Mouse (Mus musculus): ENCODE results near the gene Gm7735. TPM values are rescaled to one million over a fixed set of nuclear protein-coding genes. Genes with fewer than 3 reads are reported as not detected.

Gm7735 gene
- polyA plus RNA-seq (2012; rRNA removed) = not detected in 2 replicates

GRCm38 (mm10) chr16:89169190-89169589 is at the start of gene Gm7735:
Gene Gm7735 (plus strand): TSS chr16:89169490.

GRCm38 (mm10) chr16:89140551-89140950 is 28.7 kb upstream of the Gm7735 start, which contains the start of gene Gm6358:
Gene Gm6358 (plus strand): TSS chr16:89140851.

GRCm38 (mm10) chr16:89150786-89151185 is 18.5 kb upstream of the Gm7735 start, which contains the start of gene Gm10061:
Gene Gm10061 (plus strand): TSS chr16:89151086.

GRCm38 (mm10) chr16:89157652-89158051 is 11.6 kb upstream of the Gm7735 start, which contains the start of gene Gm9789:
Gene Gm9789 (plus strand): TSS chr16:89157952.

GRCm38 (mm10) chr16:89174435-89174834 is 5.1 kb downstream of the Gm7735 start, which contains the start of gene 1110057P08Rik:
Gene 1110057P08Rik (plus strand): TSS chr16:89174735.

GRCm38 (mm10) chr16:89205561-89205960 is 36.3 kb downstream of the Gm7735 start, which contains the start of gene Krtap20-2:
Gene Krtap20-2 (plus strand): TSS chr16:89205861.

Other genes with a start within 250 kb of the Gm7735 start
- not detected in 2 replicates for gene Krtap19-9b, start 237.2 kb upstream of the Gm7735 start, polyA plus RNA-seq (2012; rRNA removed)
- gene Krtap16-3, start 206.6 kb upstream of the Gm7735 start, polyA plus RNA-seq (2012; rRNA removed) = not detected in 2 replicates
- gene Krtap22-2, start 158.7 kb upstream of the Gm7735 start, polyA plus RNA-seq (2012; rRNA removed) = not detected in 2 replicates
- not detected in 2 replicates for gene Gm10229, start 154.2 kb upstream of the Gm7735 start, polyA plus RNA-seq (2012; rRNA removed)
- gene Krtap6-1, start 137.8 kb upstream of the Gm7735 start, polyA plus RNA-seq (2012; rRNA removed) = not detected in 2 replicates
- not detected in 2 replicates for gene Gm10228, start 128.0 kb upstream of the Gm7735 start, polyA plus RNA-seq (2012; rRNA removed)
- gene Krtap6-5, start 121.6 kb upstream of the Gm7735 start, polyA plus RNA-seq (2012; rRNA removed) = not detected in 2 replicates
- gene 1110025L11Rik, start 105.5 kb upstream of the Gm7735 start, polyA plus RNA-seq (2012; rRNA removed) = not detected in 2 replicates
- not detected in 2 replicates for gene Krtap6-3, start 85.5 kb upstream of the Gm7735 start, polyA plus RNA-seq (2012; rRNA removed)
- gene Gm6358, start 28.6 kb upstream of the Gm7735 start, polyA plus RNA-seq (2012; rRNA removed) = not detected in 2 replicates
- gene Gm10061, start 18.4 kb upstream of the Gm7735 start, polyA plus RNA-seq (2012; rRNA removed) = not detected in 2 replicates
- not detected in 2 replicates for gene Gm9789, start 11.5 kb upstream of the Gm7735 start, polyA plus RNA-seq (2012; rRNA removed)
- not detected in 2 replicates for gene 1110057P08Rik, start 5.2 kb downstream of the Gm7735 start, polyA plus RNA-seq (2012; rRNA removed)
- gene Krtap20-2, start 36.4 kb downstream of the Gm7735 start, polyA plus RNA-seq (2012; rRNA removed) = not detected in 2 replicates
- not detected in 2 replicates for gene Krtap21-1, start 234.4 kb downstream of the Gm7735 start, polyA plus RNA-seq (2012; rRNA removed)

Measured in central nervous system, embryonic 11.5 days (tissue).